Mouse (Mus musculus): ENCODE results near the gene Frem2. TPM values are rescaled to one million over a fixed set of nuclear protein-coding genes. Genes with fewer than 3 reads are reported as not detected.

Frem2 gene
- polyA plus RNA-seq, 1 experiment from 2014 or later, result 0.06 TPM

GRCm38 (mm10) chr3:53590139-53590621 is 67.0 kb downstream of the Frem2 start:
- Histone ChIP-seq H3K4me1 (ENCODE audit: insufficient read depth) (no peaks in the 10 kb centered on the region; the same call in 1 of the 2 replicates), H3K27me3 (ENCODE audit: insufficient read depth, low read length) (no peaks in the 10 kb centered on the region), H3K9ac (replicated peaks) (no peak overlapping the region), H3K9me3 (ENCODE audit: low read length) (no peaks in the 10 kb centered on the region), H3K27ac (ENCODE audit: low read depth) (no peak overlapping the region), H3K36me3 (replicated peaks; ENCODE audit: insufficient read depth, low read length) (no peaks in the 10 kb centered on the region), H3K4me2 (ENCODE audit: low read depth, low read length) (no peak overlapping the region), H3K4me3 (ENCODE audit: low read depth, low read length) (no peak overlapping the region)
- TF ChIP-seq CTCF (IDR thresholded peaks at IDR 0.05; ENCODE audit: low read depth) (peak; percentile 61), EP300 (IDR thresholded peaks at IDR 0.05; ENCODE audit: low read depth) (no peak)
- 1% methylated on average over 2 of the region's 2 CpGs for WGBS (ENCODE audit: insufficient replicate concordance)
- no peak for ATAC-seq
- DNase-seq, result peak; percentile 39

GRCm38 (mm10) chr3:53583248-53583647 is 73.9 kb downstream of the Frem2 start:
- WGBS (ENCODE audit: insufficient replicate concordance), result 76% methylated on average over 8 of the region's 8 CpGs
- H3K36me3 ChIP-seq (replicated peaks; ENCODE audit: insufficient read depth, low read length), result no peaks in the 10 kb centered on the region
- H3K27ac ChIP-seq (ENCODE audit: low read depth), result no peak overlapping the region
- H3K4me1 ChIP-seq (ENCODE audit: insufficient read depth), result 0 out of 2 replicates have a peak, but pooled peaks cover 2% of the 10 kb centered on the region
- H3K9ac ChIP-seq (replicated peaks), result no peak overlapping the region
- DNase-seq (no peak), ATAC-seq (no peak)
- H3K27me3 ChIP-seq (ENCODE audit: insufficient read depth, low read length), result no peaks in the 10 kb centered on the region
- TF ChIP-seq CTCF (IDR thresholded peaks at IDR 0.05; ENCODE audit: low read depth) (no peak), EP300 (IDR thresholded peaks at IDR 0.05; ENCODE audit: low read depth) (no peak)
- H3K9me3 ChIP-seq (ENCODE audit: low read length), result no peaks in the 10 kb centered on the region
- no peak overlapping the region for H3K4me3 ChIP-seq (ENCODE audit: low read depth, low read length)
- H3K4me2 ChIP-seq (ENCODE audit: low read depth, low read length), result no peak overlapping the region

GRCm38 (mm10) chr3:53580596-53581254 is 76.4 kb downstream of the Frem2 start:
- ATAC-seq, result peak; percentile 44; the same call in 1 of the 2 replicates
- no peak overlapping the region for H3K4me3 ChIP-seq (ENCODE audit: low read depth, low read length)
- 28% methylated on average over 5 of the region's 5 CpGs for WGBS (ENCODE audit: insufficient replicate concordance)

DNA sequence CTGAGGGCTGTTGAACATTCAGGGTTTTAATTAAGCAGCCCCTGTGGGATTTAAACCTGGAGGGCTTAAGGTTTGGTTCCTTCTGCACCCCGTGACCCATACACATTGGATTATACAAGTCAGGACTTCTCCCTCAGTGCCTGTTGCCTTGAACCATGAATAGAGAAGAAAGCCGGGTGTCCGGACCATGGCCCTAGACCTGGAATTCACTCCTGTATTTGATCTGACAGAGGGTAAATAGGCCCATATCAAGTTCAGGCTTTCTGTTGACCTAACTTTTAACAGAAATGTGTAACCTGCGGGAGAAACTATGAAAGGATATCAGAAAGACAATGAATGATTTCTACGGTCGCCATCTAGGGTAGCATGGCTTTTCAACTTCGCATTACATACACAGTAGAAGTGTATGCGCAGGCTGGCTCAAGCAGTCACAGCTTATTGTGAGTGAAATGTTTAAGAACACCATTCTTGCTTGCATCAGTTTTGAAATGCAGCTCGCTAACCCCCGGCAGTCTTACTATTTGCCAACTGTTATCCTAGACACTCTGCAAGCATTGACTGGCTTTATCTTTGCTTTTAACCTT is 77.9 kb downstream of the Frem2 start:
- no peaks in the 10 kb centered on the region for H3K9me3 ChIP-seq (ENCODE audit: low read length)
- no peak for DNase-seq
- no peaks in the 10 kb centered on the region for H3K36me3 ChIP-seq (replicated peaks; ENCODE audit: insufficient read depth, low read length)
- H3K9ac ChIP-seq (replicated peaks), result no peak overlapping the region
- H3K4me3 ChIP-seq (ENCODE audit: low read depth, low read length), result no peak overlapping the region
- no peaks in the 10 kb centered on the region for H3K27me3 ChIP-seq (ENCODE audit: insufficient read depth, low read length)
- TF ChIP-seq CTCF (IDR thresholded peaks at IDR 0.05; ENCODE audit: low read depth) (no peak), EP300 (IDR thresholded peaks at IDR 0.05; ENCODE audit: low read depth) (no peak)
- H3K4me2 ChIP-seq (ENCODE audit: low read depth, low read length), result no peak overlapping the region
- 0 out of 2 replicates have a peak, but pooled peaks cover 2% of the 10 kb centered on the region for H3K4me1 ChIP-seq (ENCODE audit: insufficient read depth)
- H3K27ac ChIP-seq (ENCODE audit: low read depth), result no peak overlapping the region
- ATAC-seq, result no peak
- WGBS (ENCODE audit: insufficient replicate concordance), result 64% methylated on average over 10 of the region's 10 CpGs

More at GRCm38 (mm10) chr3:53580596-53581254, 76.4 kb downstream of the Frem2 start:
- Histone ChIP-seq H3K4me2 (ENCODE audit: low read depth, low read length) (no peak overlapping the region), H3K9ac (replicated peaks) (no peak overlapping the region), H3K27ac (ENCODE audit: low read depth) (no peak overlapping the region), H3K27me3 (ENCODE audit: insufficient read depth, low read length) (no peaks in the 10 kb centered on the region), H3K36me3 (replicated peaks; ENCODE audit: insufficient read depth, low read length) (no peaks in the 10 kb centered on the region), H3K9me3 (ENCODE audit: low read length) (no peaks in the 10 kb centered on the region), H3K4me1 (ENCODE audit: insufficient read depth) (0 out of 2 replicates have a peak, but pooled peaks cover 2% of the 10 kb centered on the region)
- no peak for DNase-seq
- TF ChIP-seq CTCF (IDR thresholded peaks at IDR 0.05; ENCODE audit: low read depth) (no peak), EP300 (IDR thresholded peaks at IDR 0.05; ENCODE audit: low read depth) (no peak)

DNA sequence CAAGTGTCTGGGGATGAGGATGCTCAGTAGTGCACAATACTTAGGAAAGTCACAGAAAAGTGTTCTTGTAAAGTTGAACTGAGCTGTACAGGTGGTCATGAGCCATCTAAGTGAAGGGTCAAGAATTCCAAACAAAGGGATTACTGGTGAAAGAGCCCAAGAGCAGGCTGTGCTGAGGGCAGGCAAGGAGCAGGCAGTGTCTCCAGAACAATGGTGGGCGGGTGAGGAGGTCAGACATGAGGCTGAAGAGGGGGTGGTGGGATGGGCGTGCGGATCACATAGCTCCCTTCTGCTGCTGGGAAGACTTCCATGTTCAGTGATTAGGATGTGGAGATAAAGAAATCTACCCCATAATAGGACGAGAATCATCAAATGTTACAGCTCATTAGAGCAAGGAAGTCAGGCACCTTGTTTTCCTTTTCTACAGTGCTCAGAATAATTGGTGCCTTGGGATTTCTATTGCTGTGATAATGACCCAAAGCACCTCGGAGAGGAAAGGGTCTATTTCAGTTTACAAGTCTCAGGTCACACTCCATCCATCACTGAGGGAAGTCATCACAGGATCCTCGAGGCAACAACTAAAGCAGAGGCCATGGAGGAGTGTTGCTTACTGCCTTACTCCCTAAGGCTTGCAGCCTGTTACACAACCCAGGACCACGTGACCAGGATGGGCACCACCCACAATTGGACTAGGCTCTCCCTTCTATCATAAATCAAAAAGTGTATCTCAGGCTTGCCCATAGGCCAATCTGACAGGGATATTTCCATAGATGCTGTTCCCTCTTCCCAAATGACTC is 80.6 kb downstream of the Frem2 start:
- TF ChIP-seq EP300 (IDR thresholded peaks at IDR 0.05; ENCODE audit: low read depth) (no peak), CTCF (IDR thresholded peaks at IDR 0.05; ENCODE audit: low read depth) (no peak)
- Histone ChIP-seq H3K4me2 (ENCODE audit: low read depth, low read length) (no peak overlapping the region), H3K9ac (replicated peaks) (no peak overlapping the region), H3K4me3 (ENCODE audit: low read depth, low read length) (no peak overlapping the region), H3K9me3 (ENCODE audit: low read length) (no peaks in the 10 kb centered on the region), H3K4me1 (ENCODE audit: insufficient read depth) (0 out of 2 replicates have a peak, but pooled peaks cover 2% of the 10 kb centered on the region), H3K36me3 (replicated peaks; ENCODE audit: insufficient read depth, low read length) (no peaks in the 10 kb centered on the region), H3K27me3 (ENCODE audit: insufficient read depth, low read length) (no peaks in the 10 kb centered on the region), H3K27ac (ENCODE audit: low read depth) (no peak overlapping the region)
- ATAC-seq (no peak), DNase-seq (no peak)
- WGBS (ENCODE audit: insufficient replicate concordance), result 59% methylated on average over 7 of the region's 7 CpGs

GRCm38 (mm10) chr3:53574123-53574522 is 83.0 kb downstream of the Frem2 start:
- no peak for TF ChIP-seq EP300 (IDR thresholded peaks at IDR 0.05; ENCODE audit: low read depth)
- TF ChIP-seq CTCF (IDR thresholded peaks at IDR 0.05; ENCODE audit: low read depth), result no peak
- H3K36me3 ChIP-seq (replicated peaks; ENCODE audit: insufficient read depth, low read length), result no peaks in the 10 kb centered on the region
- no peak overlapping the region for H3K27ac ChIP-seq (ENCODE audit: low read depth)
- H3K4me1 ChIP-seq (ENCODE audit: insufficient read depth), result no peaks in the 10 kb centered on the region
- 83% methylated on average over 9 of the region's 9 CpGs for WGBS (ENCODE audit: insufficient replicate concordance)
- H3K27me3 ChIP-seq (ENCODE audit: insufficient read depth, low read length), result no peaks in the 10 kb centered on the region
- H3K4me3 ChIP-seq (ENCODE audit: low read depth, low read length), result no peak overlapping the region
- ATAC-seq, result no peak
- H3K9me3 ChIP-seq (ENCODE audit: low read length), result no peaks in the 10 kb centered on the region
- no peak for DNase-seq
- H3K4me2 ChIP-seq (ENCODE audit: low read depth, low read length), result no peak overlapping the region
- no peak overlapping the region for H3K9ac ChIP-seq (replicated peaks)

Measured in liver, postnatal 0 days (tissue).